Mouse (Mus musculus) liver, embryonic 13.5 days (tissue): ENCODE results near the gene Tmem82. TPM values are rescaled to one million over a fixed set of nuclear protein-coding genes. Genes with fewer than 3 reads are reported as not detected.

Experiments
- ATAC-seq: fragments of 200-750 bp; cut with Nextera tagmentation; 2 replicates; pipeline ENCODE4 v1.8.0; 2017; ENCODE audit warnings: low read depth, mild to moderate bottlenecking, moderate number of reproducible peaks, moderate library complexity
- DNase-seq: peaks from one replicate; pipeline ENCODE4 v3.0.0; 2022
- H3K27ac ChIP-seq: fragments of 300-500 bp; sonication (generic); 2 replicates; pipeline ENCODE4 v1.5.1; 2015; ENCODE audit warnings: moderate library complexity, mild to moderate bottlenecking, inconsistent platforms
- H3K27me3 ChIP-seq: fragments of 300-500 bp; sonication (generic); 2 replicates; pipeline ENCODE4 v1.6.1; 2015; ENCODE audit warnings: mild to moderate bottlenecking, inconsistent platforms
- H3K36me3 ChIP-seq: fragments of 300-500 bp; sonication (generic); 2 replicates; pipeline ENCODE4 v1.6.1; 2015; ENCODE audit warnings: mild to moderate bottlenecking, inconsistent platforms
- H3K4me1 ChIP-seq: fragments of 300-500 bp; sonication (generic); replicated peaks from 2 replicates; pipeline ENCODE4 v1.6.1; 2015; ENCODE audit warnings: inconsistent platforms
- H3K4me2 ChIP-seq: fragments of 300-500 bp; sonication (generic); 2 replicates; pipeline ENCODE4 v1.6.1; 2015; ENCODE audit warnings: inconsistent platforms, mild to moderate bottlenecking, moderate library complexity
- H3K4me3 ChIP-seq: fragments of 300-500 bp; sonication (generic); replicated peaks from 2 replicates; pipeline ENCODE4 v1.5.1; 2015; ENCODE audit warnings: mild to moderate bottlenecking, inconsistent platforms
- H3K9ac ChIP-seq: fragments of 300-500 bp; sonication (generic); 2 replicates; pipeline ENCODE4 v1.6.1; 2015; ENCODE audit warnings: mild to moderate bottlenecking, inconsistent platforms
- H3K9me3 ChIP-seq: fragments of 300-500 bp; sonication (generic); replicated peaks from 2 replicates; pipeline ENCODE4 v1.6.1; 2016; ENCODE audit warnings: inconsistent platforms
- WGBS: fragments of 180-500 bp; shearing (Covaris S2); methylation state at CpG from one replicate; pipeline ENCODE4 v1.1.7; 2015; ENCODE audit not compliant: insufficient replicate concordance; 5-methylcytosine and 5-hydroxymethylcytosine counted together
- polyA plus RNA-seq: library from polyadenylated mRNA; unstranded; fragments of >200 nt; fragmentation: Nextera tagmentation; extraction: Ambion mirVana; gene quantifications from 2 replicates; pipeline ENCODE4 v1.2.1, GENCODE M21; 2015

Tmem82 gene
- polyA plus RNA-seq, 1 experiment from 2014 or later: 3.7 TPM

DNA sequence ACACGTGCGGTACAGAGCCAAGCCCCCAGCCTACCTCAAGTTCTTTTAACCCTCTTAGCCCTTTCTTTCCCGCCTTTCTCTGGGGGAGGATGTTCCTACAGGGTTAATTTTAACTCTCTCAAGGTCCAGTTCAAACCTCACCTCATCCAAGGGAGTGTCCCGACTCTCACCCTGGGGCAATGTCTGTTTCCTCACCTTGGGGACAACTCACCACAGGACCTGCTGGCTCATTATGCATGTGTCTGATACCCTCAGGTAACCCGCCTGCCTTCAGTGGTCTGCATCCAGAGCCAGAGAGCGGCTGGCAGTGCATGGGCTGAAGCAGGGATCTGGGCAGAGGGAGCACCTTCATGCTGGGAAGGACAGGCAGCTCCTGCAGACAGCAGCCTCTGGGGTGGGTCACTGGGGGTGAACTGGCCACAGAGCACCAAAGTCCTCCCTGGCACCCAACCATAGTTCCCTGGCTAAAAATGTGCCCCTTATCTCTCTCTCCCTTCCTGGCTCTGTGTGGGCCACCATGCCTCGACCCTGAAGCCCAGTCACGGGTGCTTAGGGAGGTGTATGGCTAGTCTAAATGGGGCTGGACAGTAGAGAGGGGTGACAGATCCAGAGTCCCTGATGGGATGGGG lies 21.6 kb downstream of the Tmem82 start:
- no peaks in the 10 kb centered on the region for H3K36me3 ChIP-seq
- no peak for ATAC-seq
- 65% methylated on average over 8 of the region's 8 CpGs for WGBS
- H3K9me3 ChIP-seq: no peaks in the 10 kb centered on the region
- H3K27ac ChIP-seq: no peak overlapping the region
- peaks cover 61% of the 10 kb centered on the region for H3K27me3 ChIP-seq
- no peak overlapping the region for H3K4me3 ChIP-seq
- peaks cover 14% of the 10 kb centered on the region for H3K4me1 ChIP-seq
- no peak overlapping the region for H3K9ac ChIP-seq
- DNase-seq: no peak
- no peak overlapping the region for H3K4me2 ChIP-seq

DNA sequence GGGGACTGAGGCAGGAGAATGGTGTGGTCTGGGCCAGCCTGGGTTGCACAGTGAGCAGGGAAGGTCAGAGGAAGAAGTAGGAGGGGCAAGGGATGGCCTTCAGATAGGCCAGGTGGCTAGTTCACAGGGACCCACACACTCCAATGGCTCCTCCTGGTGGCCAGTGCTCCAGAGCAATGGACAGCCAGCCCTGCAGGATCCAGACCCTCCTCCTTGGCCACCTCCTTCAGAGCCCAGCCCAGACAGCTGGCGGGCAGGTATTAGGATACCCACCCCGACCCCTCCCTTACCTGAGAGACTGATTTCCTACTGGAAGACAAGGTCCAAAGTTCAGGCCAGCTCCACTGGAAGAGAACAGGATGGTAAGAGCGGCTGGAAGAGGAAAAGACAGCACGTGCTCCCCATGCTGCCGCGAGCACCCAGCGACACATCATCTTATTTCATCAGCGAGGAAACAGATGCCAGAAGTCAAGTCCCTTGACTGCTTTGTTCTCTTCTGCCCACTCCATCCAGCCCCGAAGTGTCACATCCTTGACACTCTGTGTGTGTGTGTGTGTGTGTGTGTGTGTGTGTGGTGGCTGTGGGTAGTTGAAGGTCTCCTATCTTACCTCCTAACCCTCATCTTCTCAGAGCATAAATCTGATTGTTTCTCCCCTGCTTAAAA lies 22.7 kb downstream of the Tmem82 start:
- no peak overlapping the region for H3K27ac ChIP-seq
- ATAC-seq: no peak

DNA sequence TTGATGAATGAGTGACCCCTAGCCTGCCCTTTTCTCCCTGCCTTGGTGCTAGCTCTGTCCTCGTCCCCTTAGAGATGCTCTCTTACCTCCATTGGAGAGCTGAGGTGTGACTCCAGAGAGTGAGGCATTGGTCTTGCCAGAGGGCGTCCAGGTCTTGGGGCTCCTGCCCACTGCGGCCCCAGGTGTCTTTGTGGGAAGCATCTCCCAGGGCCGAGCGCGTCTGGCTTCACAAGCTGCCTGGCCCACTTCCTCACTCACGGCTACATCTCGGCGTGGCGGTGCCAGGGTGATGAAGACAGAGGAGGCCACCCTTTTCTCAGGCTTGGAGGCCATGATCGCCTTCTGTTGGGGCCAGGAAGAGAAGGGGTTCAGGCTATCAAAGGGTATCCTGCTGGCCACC lies 23.3 kb downstream of the Tmem82 start:
- Histone ChIP-seq H3K9ac (no peak overlapping the region), H3K4me2 (no peak overlapping the region), H3K27me3 (peaks cover 45% of the 10 kb centered on the region), H3K27ac (no peak overlapping the region), H3K4me3 (no peak overlapping the region), H3K4me1 (peaks cover 14% of the 10 kb centered on the region), H3K9me3 (no peaks in the 10 kb centered on the region), H3K36me3 (no peaks in the 10 kb centered on the region)
- DNase-seq (no peak), ATAC-seq (no peak)
- 74% methylated on average over 11 of the region's 11 CpGs for WGBS

More for the DNA sequence above, 22.7 kb downstream of the Tmem82 start:
- Histone ChIP-seq H3K36me3 (no peaks in the 10 kb centered on the region), H3K4me1 (peaks cover 14% of the 10 kb centered on the region), H3K4me2 (no peak overlapping the region), H3K27me3 (peaks cover 50% of the 10 kb centered on the region), H3K9ac (no peak overlapping the region), H3K4me3 (no peak overlapping the region), H3K9me3 (no peaks in the 10 kb centered on the region)
- DNase-seq: no peak
- 64% methylated on average over 9 of the region's 9 CpGs for WGBS

DNA sequence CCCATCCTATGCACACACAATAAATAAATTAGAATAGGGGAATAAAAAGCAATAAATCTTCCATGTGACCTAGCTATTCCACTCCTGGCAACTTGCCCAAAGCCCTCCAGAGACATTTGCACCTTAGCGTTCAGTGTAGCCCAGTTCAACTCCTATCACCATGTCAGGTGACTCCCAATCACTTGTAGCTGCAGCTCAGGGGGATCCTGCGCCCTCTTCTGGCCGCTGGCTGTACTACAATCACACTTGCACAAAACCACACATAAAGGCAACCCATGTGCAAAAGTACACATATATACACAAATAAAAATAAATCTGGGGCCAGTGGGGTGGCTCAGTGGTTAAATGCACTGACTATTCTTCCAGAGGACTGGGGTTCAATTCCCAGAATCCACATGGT lies 26.9 kb downstream of the Tmem82 start:
- Histone ChIP-seq H3K4me2 (no peak overlapping the region), H3K27ac (no peak overlapping the region), H3K9me3 (no peaks in the 10 kb centered on the region), H3K4me3 (no peak overlapping the region), H3K27me3 (peaks cover 9% of the 10 kb centered on the region; the same call in 1 of the 2 replicates), H3K9ac (no peak overlapping the region), H3K36me3 (no peaks in the 10 kb centered on the region), H3K4me1 (no peaks in the 10 kb centered on the region)
- DNase-seq: peak; percentile 38
- 13% methylated on average over 3 of the region's 3 CpGs for WGBS
- no peak for ATAC-seq

DNA sequence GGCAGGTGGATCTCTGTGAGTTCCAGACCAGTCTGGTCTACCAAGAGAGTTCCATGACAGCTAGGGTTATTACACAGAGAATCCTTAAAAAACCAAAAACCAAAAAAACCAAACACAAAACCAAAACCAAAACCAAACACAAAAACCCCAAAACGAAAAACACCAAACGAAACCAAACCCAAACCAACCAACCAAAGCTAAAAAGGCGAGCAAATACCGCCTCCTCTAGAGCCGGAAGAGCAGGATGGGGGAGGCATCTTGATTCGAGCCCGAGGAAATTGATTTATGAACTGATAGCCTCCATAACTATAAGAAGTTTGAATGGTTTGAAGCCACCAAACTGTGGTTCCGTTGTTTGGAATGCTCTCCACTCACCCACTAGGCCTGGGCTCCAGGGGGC lies 34.5 kb downstream of the Tmem82 start:
- Histone ChIP-seq H3K27ac (no peak overlapping the region), H3K9ac (no peak overlapping the region), H3K36me3 (no peaks in the 10 kb centered on the region), H3K4me1 (peaks cover 8% of the 10 kb centered on the region; the same call in 1 of the 2 replicates), H3K9me3 (no peaks in the 10 kb centered on the region), H3K27me3 (no peaks in the 10 kb centered on the region), H3K4me3 (no peak overlapping the region), H3K4me2 (no peak overlapping the region)
- ATAC-seq (no peak), DNase-seq (no peak)
- WGBS: 73% methylated on average over 8 of the region's 8 CpGs

DNA sequence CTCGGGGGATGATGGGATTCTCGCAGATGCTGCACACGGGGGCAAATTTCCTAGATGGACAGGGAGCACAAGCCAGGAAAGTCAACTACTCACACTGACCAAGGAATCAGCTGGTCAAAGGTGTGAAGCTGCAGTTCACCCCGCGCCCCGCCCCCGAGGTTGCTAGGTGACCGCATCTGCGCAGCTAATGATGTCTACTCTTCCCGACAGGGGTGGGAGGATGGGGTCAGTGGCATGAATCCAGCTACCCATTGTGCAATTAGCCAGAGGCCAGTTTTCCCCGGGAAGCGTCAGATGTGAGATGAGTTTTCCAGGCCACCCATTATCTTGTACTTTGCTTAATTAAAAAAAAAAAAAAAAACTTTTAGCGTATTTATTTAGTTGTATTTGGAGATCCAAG lies 37.4 kb downstream of the Tmem82 start:
- no peak overlapping the region for H3K27ac ChIP-seq
- H3K4me2 ChIP-seq: no peak overlapping the region

DNA sequence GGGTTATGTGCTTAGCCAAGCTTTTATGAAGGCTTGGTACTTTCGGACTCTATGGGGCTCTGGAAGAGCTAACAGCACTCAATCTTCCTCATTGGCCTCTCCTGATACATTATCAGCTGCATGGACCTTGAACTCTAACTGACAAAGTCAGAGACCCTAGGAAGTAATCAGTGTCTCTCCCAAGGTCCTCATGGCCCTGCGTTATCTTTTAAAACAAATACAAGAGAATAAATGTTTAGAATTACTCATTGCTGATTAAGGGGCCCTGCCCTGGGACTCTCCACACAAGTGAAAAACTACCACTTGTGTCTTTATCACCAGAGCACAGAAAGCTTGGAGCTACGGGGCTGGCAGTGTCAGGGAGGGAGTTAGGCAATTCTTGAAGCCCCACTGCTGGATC lies 39.6 kb downstream of the Tmem82 start:
- Histone ChIP-seq H3K27ac (no peak overlapping the region), H3K4me2 (no peak overlapping the region), H3K4me3 (no peak overlapping the region), H3K27me3 (0 out of 2 replicates have a peak, but pooled peaks cover 3% of the 10 kb centered on the region), H3K9me3 (peaks cover 3% of the 10 kb centered on the region; the same call in 1 of the 2 replicates), H3K36me3 (no peaks in the 10 kb centered on the region), H3K4me1 (peaks cover 19% of the 10 kb centered on the region), H3K9ac (no peak overlapping the region)
- 6% methylated on average over 3 of the region's 3 CpGs for WGBS
- ATAC-seq (peak; percentile 80), DNase-seq (peak; percentile 39)

More for the DNA sequence above, 37.4 kb downstream of the Tmem82 start:
- DNase-seq (no peak), ATAC-seq (no peak)
- H3K36me3 ChIP-seq: no peaks in the 10 kb centered on the region
- H3K4me3 ChIP-seq: no peak overlapping the region
- H3K4me1 ChIP-seq: peaks cover 15% of the 10 kb centered on the region
- WGBS: 76% methylated on average over 13 of the region's 13 CpGs
- H3K9me3 ChIP-seq: peaks cover 3% of the 10 kb centered on the region; the same call in 1 of the 2 replicates
- no peaks in the 10 kb centered on the region for H3K27me3 ChIP-seq
- no peak overlapping the region for H3K9ac ChIP-seq

DNA sequence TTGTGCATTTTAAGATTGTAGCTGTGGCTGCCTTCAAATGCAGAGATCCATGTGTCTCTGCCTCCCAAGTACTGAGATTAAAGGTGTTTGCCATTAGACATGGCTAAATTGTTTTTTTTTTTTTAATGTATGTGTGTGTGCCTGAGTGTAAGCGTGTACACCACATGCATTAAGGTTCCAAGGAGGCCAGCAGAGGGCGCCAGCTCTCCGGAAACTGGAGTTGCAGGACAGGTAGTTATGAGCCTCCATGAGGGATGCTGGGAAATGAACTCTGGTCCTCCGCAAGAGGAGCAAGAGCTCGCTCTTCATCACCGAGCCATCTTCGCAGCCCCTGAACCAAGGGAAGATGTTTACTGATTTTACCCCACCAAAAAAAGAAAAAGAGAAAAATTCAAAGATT lies 41.6 kb downstream of the Tmem82 start:
- Histone ChIP-seq H3K27me3 (0 out of 2 replicates have a peak, but pooled peaks cover 13% of the 10 kb centered on the region), H3K4me2 (no peak overlapping the region), H3K9me3 (peaks cover 3% of the 10 kb centered on the region; the same call in 1 of the 2 replicates), H3K27ac (no peak overlapping the region), H3K4me1 (peaks cover 19% of the 10 kb centered on the region), H3K4me3 (no peak overlapping the region), H3K9ac (no peak overlapping the region), H3K36me3 (no peaks in the 10 kb centered on the region)
- DNase-seq (no peak), ATAC-seq (no peak)
- WGBS: 74% methylated on average over 7 of the region's 7 CpGs

DNA sequence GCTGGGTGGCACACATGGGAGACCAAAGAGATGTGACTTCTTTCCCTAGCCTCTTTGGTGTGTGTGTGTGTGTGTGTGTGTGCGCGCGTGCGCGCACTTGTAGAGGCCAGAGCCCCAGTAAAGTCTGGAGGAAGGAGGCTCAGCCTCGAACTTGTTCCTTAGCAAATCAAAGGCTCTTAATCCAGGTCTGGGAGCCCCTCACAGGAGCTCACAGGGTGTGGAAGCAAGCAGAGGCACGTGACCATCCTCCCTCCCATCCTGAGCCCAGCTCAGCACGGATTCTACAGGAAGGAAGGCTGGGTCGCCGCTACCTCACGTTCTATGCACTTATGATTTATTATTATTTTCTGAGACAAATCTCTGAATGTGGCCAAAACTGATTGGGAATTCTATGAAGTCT lies 42.0 kb downstream of the Tmem82 start:
- Histone ChIP-seq H3K4me2 (no peak overlapping the region), H3K27me3 (0 out of 2 replicates have a peak, but pooled peaks cover 13% of the 10 kb centered on the region), H3K27ac (no peak overlapping the region), H3K4me3 (no peak overlapping the region), H3K36me3 (no peaks in the 10 kb centered on the region), H3K9me3 (peaks cover 3% of the 10 kb centered on the region; the same call in 1 of the 2 replicates), H3K4me1 (peaks cover 20% of the 10 kb centered on the region), H3K9ac (no peak overlapping the region)
- ATAC-seq (no peak), DNase-seq (no peak)
- WGBS: 76% methylated on average over 11 of the region's 11 CpGs

DNA sequence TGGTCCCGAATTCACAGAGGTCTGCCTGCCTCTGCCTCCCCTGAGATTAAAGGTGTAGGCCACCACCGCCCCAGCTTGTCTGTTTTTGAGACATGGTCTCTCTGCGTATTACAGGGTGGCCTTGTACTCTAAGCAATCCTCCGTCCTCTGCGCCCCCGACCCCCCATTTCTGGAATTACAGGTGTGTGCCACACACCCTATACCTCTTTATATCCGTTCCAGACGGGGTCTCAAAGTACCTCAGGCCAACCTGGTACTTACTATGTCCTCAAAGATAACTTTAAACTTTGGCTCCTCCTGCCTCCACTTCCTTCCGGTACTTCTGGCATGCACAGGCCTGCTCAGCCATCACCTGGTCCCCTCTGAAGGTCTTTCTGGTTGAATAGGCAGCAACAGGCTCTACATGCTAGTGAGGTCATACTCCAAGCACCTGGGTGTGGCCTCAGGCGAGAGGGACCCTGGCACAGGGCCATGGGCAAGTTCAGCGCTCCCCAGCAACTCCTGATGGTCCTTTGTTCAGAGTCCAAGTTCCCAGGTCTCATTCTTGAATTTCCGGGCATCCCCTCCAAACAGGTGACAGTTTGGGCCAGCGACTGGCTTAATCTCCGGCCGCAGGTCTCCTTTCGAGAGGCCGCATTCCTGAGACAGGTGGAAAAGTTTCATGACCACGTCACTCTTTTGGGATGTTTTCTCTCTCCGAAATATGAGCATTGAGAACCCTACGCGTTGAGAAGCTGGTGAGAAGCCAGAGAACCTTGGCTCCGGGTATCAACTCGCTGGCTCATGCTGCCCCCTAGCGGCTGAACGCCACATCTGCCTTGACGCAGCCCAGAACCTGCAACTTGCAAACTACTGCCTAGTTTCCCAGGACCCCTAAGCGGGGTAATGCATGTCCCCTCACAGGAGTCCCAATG lies 43.4 kb downstream of the Tmem82 start:
- no peak overlapping the region for H3K4me2 ChIP-seq
- H3K36me3 ChIP-seq: no peaks in the 10 kb centered on the region
- peaks cover 24% of the 10 kb centered on the region for H3K4me1 ChIP-seq
- ATAC-seq: no peak
- 0 out of 2 replicates have a peak, but pooled peaks cover 13% of the 10 kb centered on the region for H3K27me3 ChIP-seq
- no peak overlapping the region for H3K4me3 ChIP-seq
- peak; percentile 58 for DNase-seq
- H3K9ac ChIP-seq: no peak overlapping the region
- H3K27ac ChIP-seq: no peak overlapping the region
- H3K9me3 ChIP-seq: peaks cover 3% of the 10 kb centered on the region; the same call in 1 of the 2 replicates
- 38% methylated on average over 27 of the region's 27 CpGs for WGBS
